Mouse (Mus musculus) liver, embryonic 12.5 days (tissue): ENCODE data around the gene Ms4a4c. TPM values are rescaled to one million over a fixed set of nuclear protein-coding genes. Genes with fewer than 3 reads are reported as not detected.
"Not testable (repeated sequence)": the region's sequence is repeated elsewhere in the genome, so short reads cannot be mapped to it uniquely, and the experiment has no call there.

Source experiments
- ATAC-seq: fragments of 200-750 bp; cut with Nextera tagmentation; 2 replicates; pipeline ENCODE4 v1.8.0; 2017; ENCODE audit warnings: moderate number of reproducible peaks, mild to moderate bottlenecking, moderate library complexity
- H3K27ac ChIP-seq: fragments of 300-500 bp; sonication (generic); 2 replicates; pipeline ENCODE4 v1.5.1; 2016; ENCODE audit warnings: mild to moderate bottlenecking
- H3K27me3 ChIP-seq: fragments of 300-500 bp; sonication (generic); replicated peaks from 2 replicates; pipeline ENCODE4 v1.6.1; 2016; ENCODE audit warnings: mild to moderate bottlenecking, moderate library complexity
- H3K36me3 ChIP-seq: fragments of 300-500 bp; sonication (generic); 2 replicates; pipeline ENCODE4 v1.6.1; 2016; ENCODE audit warnings: mild to moderate bottlenecking, moderate library complexity
- H3K4me1 ChIP-seq: fragments of 300-500 bp; sonication (generic); 2 replicates; pipeline ENCODE4 v1.6.1; 2016
- H3K4me2 ChIP-seq: fragments of 300-500 bp; sonication (generic); 2 replicates; pipeline ENCODE4 v1.6.1; 2016; ENCODE audit warnings: mild to moderate bottlenecking, moderate library complexity
- H3K4me3 ChIP-seq: fragments of 300-500 bp; sonication (generic); 2 replicates; pipeline ENCODE4 v1.5.1; 2016; ENCODE audit warnings: mild to moderate bottlenecking, moderate library complexity
- H3K9ac ChIP-seq: fragments of 300-500 bp; sonication (generic); 2 replicates; pipeline ENCODE4 v1.6.1; 2016; ENCODE audit warnings: mild to moderate bottlenecking, moderate library complexity
- H3K9me3 ChIP-seq: fragments of 300-500 bp; sonication (generic); replicated peaks from 2 replicates; pipeline ENCODE4 v1.6.1; 2016; ENCODE audit warnings: mild to moderate bottlenecking, moderate library complexity
- WGBS: fragments of 180-500 bp; shearing (Covaris S2); methylation state at CpG from one replicate; pipeline ENCODE4 v1.1.7; 2016; ENCODE audit not compliant: insufficient replicate concordance; 5-methylcytosine and 5-hydroxymethylcytosine counted together
- polyA plus RNA-seq: library from polyadenylated mRNA; unstranded; fragments of >200 nt; fragmentation: Nextera tagmentation; extraction: Ambion mirVana; gene quantifications from 2 replicates; pipeline ENCODE4 v1.2.1, GENCODE M21; 2016

Gene Ms4a4c
- polyA plus RNA-seq, 1 experiment from 2014 or later = 0.31 TPM

GRCm38 (mm10) chr19:11411640-11412039 lies 7.1 kb downstream of the Ms4a4c start:
- H3K4me2 ChIP-seq = no peak overlapping the region
- no peak overlapping the region for H3K4me3 ChIP-seq
- no peaks in the 10 kb centered on the region for H3K27me3 ChIP-seq
- ATAC-seq = no peak
- no peaks in the 10 kb centered on the region for H3K36me3 ChIP-seq
- 55% methylated on average over 1 of the region's 1 CpGs for WGBS
- no peaks in the 10 kb centered on the region for H3K4me1 ChIP-seq
- H3K27ac ChIP-seq = no peak overlapping the region
- no peak overlapping the region for H3K9ac ChIP-seq
- no peaks in the 10 kb centered on the region for H3K9me3 ChIP-seq

GRCm38 (mm10) chr19:11414084-11414483 lies 9.5 kb downstream of the Ms4a4c start:
- Histone ChIP-seq H3K27ac (no peak overlapping the region), H3K27me3 (no peaks in the 10 kb centered on the region), H3K9ac (no peak overlapping the region), H3K4me1 (no peaks in the 10 kb centered on the region), H3K4me2 (no peak overlapping the region), H3K9me3 (no peaks in the 10 kb centered on the region), H3K36me3 (no peaks in the 10 kb centered on the region), H3K4me3 (no peak overlapping the region)
- 82% methylated on average over 1 of the region's 1 CpGs for WGBS
- no peak for ATAC-seq

GRCm38 (mm10) chr19:11415581-11415980 lies 11.0 kb downstream of the Ms4a4c start:
- WGBS = 51% methylated on average over 3 of the region's 3 CpGs
- Histone ChIP-seq H3K4me1 (no peaks in the 10 kb centered on the region), H3K27ac (no peak overlapping the region), H3K27me3 (no peaks in the 10 kb centered on the region), H3K9ac (no peak overlapping the region), H3K4me3 (no peak overlapping the region), H3K9me3 (no peaks in the 10 kb centered on the region), H3K36me3 (no peaks in the 10 kb centered on the region), H3K4me2 (no peak overlapping the region)
- ATAC-seq = no peak

- not testable (repeated sequence) for H3K27me3 ChIP-seq, H3K9ac ChIP-seq, H3K4me1 ChIP-seq, H3K9me3 ChIP-seq, ATAC-seq, H3K4me2 ChIP-seq, H3K27ac ChIP-seq, H3K4me3 ChIP-seq, H3K36me3 ChIP-seq
- WGBS = 71% methylated on average over 3 of the region's 3 CpGs
Observed at GRCm38 (mm10) chr19:11418865-11419264, 14.3 kb downstream of the Ms4a4c start.

- H3K4me2 ChIP-seq, ATAC-seq, H3K4me1 ChIP-seq, H3K4me3 ChIP-seq, H3K9ac ChIP-seq, H3K27me3 ChIP-seq, H3K27ac ChIP-seq, H3K36me3 ChIP-seq, H3K9me3 ChIP-seq: not testable (repeated sequence)
- 54% methylated on average over 1 of the region's 1 CpGs for whole genome bisulfite sequencing
Observed at GRCm38 (mm10) chr19:11431209-11431608, 26.6 kb downstream of the Ms4a4c start.

GRCm38 (mm10) chr19:11435058-11435834 lies 30.7 kb downstream of the Ms4a4c start:
- no peaks in the 10 kb centered on the region for H3K4me1 ChIP-seq
- no peak overlapping the region for H3K27ac ChIP-seq
- ATAC-seq = no peak
- H3K9ac ChIP-seq = no peak overlapping the region
- H3K4me2 ChIP-seq = no peak overlapping the region
- no peak overlapping the region for H3K4me3 ChIP-seq
- H3K27me3 ChIP-seq = no peaks in the 10 kb centered on the region
- no peaks in the 10 kb centered on the region for H3K36me3 ChIP-seq
- no peaks in the 10 kb centered on the region for H3K9me3 ChIP-seq
- 63% methylated on average over 4 of the region's 4 CpGs for WGBS

- H3K36me3 ChIP-seq = no peaks in the 10 kb centered on the region
- H3K4me3 ChIP-seq = no peak within 1 kb of the TSS
- H3K4me1 ChIP-seq = no peaks in the 10 kb centered on the region
- H3K27ac ChIP-seq = no peak within 1 kb of the TSS
- H3K4me2 ChIP-seq = no peak within 1 kb of the TSS
- H3K27me3 ChIP-seq = no peaks in the 10 kb centered on the region
- no peak within 1 kb of the TSS for H3K9ac ChIP-seq
- no peaks in the 10 kb centered on the region for H3K9me3 ChIP-seq
- ATAC-seq = no peak
Observed at GRCm38 (mm10) chr19:11443338-11443737, 38.8 kb downstream of the Ms4a4c start, which contains the start of gene Ms4a4b. TSS of gene Ms4a4b (plus strand) at chr19:11443553.

GRCm38 (mm10) chr19:11443964-11444363 lies 39.4 kb downstream of the Ms4a4c start:
- no peak overlapping the region for H3K4me3 ChIP-seq
- H3K4me2 ChIP-seq = no peak overlapping the region
- no peaks in the 10 kb centered on the region for H3K27me3 ChIP-seq
- no peak overlapping the region for H3K27ac ChIP-seq
- H3K9ac ChIP-seq = no peak overlapping the region
- no peaks in the 10 kb centered on the region for H3K4me1 ChIP-seq
- 65% methylated on average over 5 of the region's 5 CpGs for WGBS
- H3K9me3 ChIP-seq = no peaks in the 10 kb centered on the region
- ATAC-seq = no peak
- H3K36me3 ChIP-seq = no peaks in the 10 kb centered on the region

GRCm38 (mm10) chr19:11447238-11447637 lies 42.7 kb downstream of the Ms4a4c start:
- no peak overlapping the region for H3K27ac ChIP-seq
- no peak overlapping the region for H3K9ac ChIP-seq
- no peak overlapping the region for H3K4me2 ChIP-seq
- ATAC-seq = no peak
- H3K36me3 ChIP-seq = no peaks in the 10 kb centered on the region
- 59% methylated on average over 2 of the region's 2 CpGs for WGBS
- H3K4me3 ChIP-seq = no peak overlapping the region
- no peaks in the 10 kb centered on the region for H3K27me3 ChIP-seq
- no peaks in the 10 kb centered on the region for H3K4me1 ChIP-seq
- H3K9me3 ChIP-seq = no peaks in the 10 kb centered on the region

- 62% methylated on average over 4 of the region's 4 CpGs for WGBS
- not testable (repeated sequence) for ATAC-seq, H3K4me3 ChIP-seq, H3K4me1 ChIP-seq, H3K9ac ChIP-seq, H3K27ac ChIP-seq, H3K36me3 ChIP-seq, H3K9me3 ChIP-seq, H3K4me2 ChIP-seq, H3K27me3 ChIP-seq
Observed at GRCm38 (mm10) chr19:11459041-11459440, 54.5 kb downstream of the Ms4a4c start.

- not testable (repeated sequence) for H3K27ac ChIP-seq, H3K36me3 ChIP-seq, H3K27me3 ChIP-seq, ATAC-seq, H3K4me1 ChIP-seq, H3K9me3 ChIP-seq, H3K9ac ChIP-seq, H3K4me3 ChIP-seq, H3K4me2 ChIP-seq
- 8% methylated on average over 1 of the region's 1 CpGs for WGBS
Observed at GRCm38 (mm10) chr19:11464795-11465194, 60.2 kb downstream of the Ms4a4c start.

- H3K36me3 ChIP-seq = no peaks in the 10 kb centered on the region
- WGBS = 54% methylated on average over 5 of the region's 5 CpGs
Observed at GRCm38 (mm10) chr19:11466471-11466870, 61.9 kb downstream of the Ms4a4c start.

GRCm38 (mm10) chr19:11468361-11468760 lies 63.8 kb downstream of the Ms4a4c start:
- H3K4me3 ChIP-seq, H3K9me3 ChIP-seq, H3K27ac ChIP-seq, H3K36me3 ChIP-seq, ATAC-seq, H3K27me3 ChIP-seq, H3K4me1 ChIP-seq, H3K4me2 ChIP-seq, H3K9ac ChIP-seq: not testable (repeated sequence)
- WGBS = 31% methylated on average over 1 of the region's 1 CpGs

More at GRCm38 (mm10) chr19:11466471-11466870, 61.9 kb downstream of the Ms4a4c start:
- no peak overlapping the region for H3K4me3 ChIP-seq
- no peak for ATAC-seq
- H3K9me3 ChIP-seq = no peaks in the 10 kb centered on the region
- no peak overlapping the region for H3K27ac ChIP-seq
- no peaks in the 10 kb centered on the region for H3K27me3 ChIP-seq
- H3K4me2 ChIP-seq = no peak overlapping the region
- H3K9ac ChIP-seq = no peak overlapping the region
- H3K4me1 ChIP-seq = no peaks in the 10 kb centered on the region
